Mouse (Mus musculus): ENCODE results near the gene Etl4.
A peak's percentile ranks its signal among the peaks of the same experiment; 100 is the strongest.

The Etl4 gene

DNA sequence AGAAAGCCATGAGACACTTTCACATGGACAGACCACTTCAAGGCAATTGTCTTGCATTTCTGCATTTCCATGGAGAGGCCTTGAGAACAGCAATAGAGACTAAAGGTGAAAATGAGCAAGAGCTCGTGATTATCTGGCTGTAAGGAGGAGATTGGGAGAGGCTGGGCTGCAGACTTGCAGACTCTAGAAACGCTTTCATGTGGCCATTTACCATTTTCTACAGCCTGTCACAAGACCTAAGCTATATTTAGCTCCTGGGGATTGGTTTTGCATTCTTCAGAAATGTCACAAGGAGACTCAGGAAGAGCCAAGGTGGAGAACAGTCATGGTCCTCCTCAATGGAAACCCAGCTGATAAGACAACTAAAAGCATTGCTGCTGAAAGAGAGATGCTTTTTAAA, 801.4 kb downstream of the Etl4 start:
- DNase-seq (ENCODE audit: low spot score), result no peak

DNA sequence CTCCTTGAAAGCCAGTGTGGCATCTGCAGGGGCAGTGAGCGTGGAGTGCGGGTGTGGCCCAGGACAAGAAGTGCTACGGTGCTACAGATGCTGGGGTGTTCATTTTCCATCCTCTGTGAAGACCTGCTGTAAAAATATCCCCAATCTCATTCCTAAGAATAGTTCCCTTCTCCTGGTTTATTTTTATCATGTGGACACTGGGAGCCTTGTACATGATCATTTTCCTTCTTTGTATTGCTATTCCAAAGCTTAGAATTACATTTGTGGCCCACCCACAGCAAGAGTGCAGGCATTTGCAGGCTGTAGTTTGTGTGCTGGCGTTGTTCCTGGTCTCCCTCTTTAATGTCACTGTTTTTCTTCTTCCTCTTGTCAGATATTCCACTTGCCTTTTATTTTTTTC, 809.5 kb downstream of the Etl4 start:
- no peak for DNase-seq (ENCODE audit: low spot score)

DNA sequence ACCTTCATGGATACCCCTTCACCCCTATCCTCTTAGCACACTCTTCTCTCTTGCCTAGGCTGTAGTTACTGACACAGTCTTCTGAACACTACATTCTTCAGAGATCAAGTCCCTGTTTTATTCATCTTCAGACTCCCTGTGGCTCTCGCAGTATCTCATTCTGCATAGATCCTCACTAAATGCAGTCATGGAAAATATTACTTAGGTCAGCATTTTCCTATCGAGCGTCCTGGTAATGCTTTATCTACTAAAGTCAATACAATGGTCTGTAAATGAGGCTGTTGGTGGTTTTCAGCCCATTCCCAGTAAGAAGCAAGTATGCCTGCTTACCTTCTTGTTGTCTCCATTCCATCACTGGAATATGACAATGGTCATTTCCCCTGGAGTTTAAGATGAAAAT, 811.5 kb downstream of the Etl4 start:
- no peak for DNase-seq (ENCODE audit: low spot score)

DNA sequence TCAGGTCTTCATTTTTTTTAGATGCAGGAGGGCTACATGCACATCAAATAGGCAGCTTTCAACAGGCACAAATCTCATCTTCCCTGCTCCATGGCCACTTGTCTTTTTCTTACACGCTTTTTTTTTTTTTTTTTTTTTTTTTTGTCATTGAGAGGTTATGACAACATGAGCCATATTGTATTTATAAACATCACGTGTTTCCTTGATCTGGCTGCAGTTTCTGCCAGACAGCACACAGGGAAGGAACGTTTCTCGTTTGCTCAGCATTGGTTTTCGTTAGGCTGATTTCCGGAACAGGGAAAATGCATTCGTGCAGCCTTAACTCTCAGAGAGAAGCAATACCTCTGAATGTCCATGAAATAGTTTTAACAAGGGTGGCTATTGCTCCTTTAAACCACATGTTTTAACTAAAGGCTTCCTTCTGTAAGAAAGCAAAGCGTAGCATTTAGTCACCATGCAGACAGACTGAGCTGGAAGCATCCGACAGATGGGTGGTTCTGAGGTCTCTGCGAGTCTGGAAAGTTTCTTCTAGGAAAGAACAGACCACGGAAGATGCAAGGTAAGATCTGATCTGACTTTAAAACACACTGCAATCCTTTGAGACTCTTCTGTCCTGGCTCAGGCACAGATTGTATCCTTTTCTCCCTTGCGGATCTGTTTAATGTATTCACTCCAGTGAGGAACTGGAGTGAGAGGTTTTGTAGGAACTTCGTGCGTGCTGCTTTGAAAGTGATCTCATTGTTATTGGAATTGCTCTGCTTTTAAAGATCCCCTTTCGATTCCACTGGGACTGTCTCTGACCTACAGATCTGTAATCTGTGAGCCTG, 812.8 kb downstream of the Etl4 start:
- peak; percentile 16 for DNase-seq (ENCODE audit: low spot score)

DNA sequence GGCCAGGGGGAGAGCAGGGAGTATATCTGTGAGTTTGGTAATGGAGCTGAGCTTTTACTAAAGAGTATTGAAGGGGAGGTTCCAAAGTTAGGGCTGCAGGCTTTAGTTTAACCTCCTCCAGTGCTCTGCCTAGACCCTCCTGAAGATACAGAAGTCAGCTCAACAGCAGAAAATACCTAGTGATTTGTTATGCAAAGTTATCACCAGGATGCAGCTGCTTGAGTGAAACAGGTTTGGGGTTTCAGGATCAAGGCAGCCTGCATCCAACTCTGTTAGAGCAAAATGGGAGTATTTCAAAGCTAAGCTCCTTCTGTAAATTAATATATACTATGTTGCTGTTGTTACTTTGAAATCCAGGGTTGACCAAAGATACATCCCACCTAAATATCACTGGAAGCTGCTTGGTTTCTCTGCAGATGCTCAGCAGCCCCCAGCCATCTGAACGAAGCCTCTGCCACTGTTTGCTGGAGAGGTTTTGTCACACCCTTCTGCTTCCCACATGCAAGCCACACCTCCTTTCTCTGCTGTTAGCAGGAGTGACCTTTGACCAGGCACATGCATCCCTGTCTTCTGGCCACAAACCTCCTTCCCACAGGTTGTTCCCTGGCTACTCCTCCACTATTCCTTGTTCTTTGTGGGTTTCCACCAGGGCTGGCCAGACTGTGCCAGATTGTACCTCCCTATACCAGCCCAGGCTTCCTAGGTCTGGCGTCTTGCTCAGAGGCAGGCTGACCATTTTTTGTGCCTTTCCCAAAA, 814.6 kb downstream of the Etl4 start:
- DNase-seq (ENCODE audit: low spot score), result no peak

DNA sequence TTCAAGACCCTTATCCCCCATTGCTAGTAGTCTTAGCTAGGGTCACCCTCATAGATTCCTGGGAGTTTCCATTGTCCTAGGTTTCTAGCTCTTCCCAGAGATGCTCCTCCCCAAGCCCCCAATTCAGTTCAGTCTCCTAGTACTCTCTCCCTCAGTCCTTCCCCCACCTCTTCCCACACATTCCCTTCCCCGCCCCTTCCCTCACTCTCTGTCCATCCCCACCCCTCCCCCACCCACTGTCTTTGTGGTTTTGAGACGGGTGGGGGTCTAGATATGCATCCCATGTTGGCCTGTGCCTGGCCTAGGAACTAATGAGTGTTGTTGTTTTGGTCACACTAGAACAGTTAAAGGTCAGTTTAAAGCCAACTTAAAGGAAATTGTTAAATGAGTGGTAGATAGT, 817.4 kb downstream of the Etl4 start:
- no peak for DNase-seq (ENCODE audit: low spot score)

DNA sequence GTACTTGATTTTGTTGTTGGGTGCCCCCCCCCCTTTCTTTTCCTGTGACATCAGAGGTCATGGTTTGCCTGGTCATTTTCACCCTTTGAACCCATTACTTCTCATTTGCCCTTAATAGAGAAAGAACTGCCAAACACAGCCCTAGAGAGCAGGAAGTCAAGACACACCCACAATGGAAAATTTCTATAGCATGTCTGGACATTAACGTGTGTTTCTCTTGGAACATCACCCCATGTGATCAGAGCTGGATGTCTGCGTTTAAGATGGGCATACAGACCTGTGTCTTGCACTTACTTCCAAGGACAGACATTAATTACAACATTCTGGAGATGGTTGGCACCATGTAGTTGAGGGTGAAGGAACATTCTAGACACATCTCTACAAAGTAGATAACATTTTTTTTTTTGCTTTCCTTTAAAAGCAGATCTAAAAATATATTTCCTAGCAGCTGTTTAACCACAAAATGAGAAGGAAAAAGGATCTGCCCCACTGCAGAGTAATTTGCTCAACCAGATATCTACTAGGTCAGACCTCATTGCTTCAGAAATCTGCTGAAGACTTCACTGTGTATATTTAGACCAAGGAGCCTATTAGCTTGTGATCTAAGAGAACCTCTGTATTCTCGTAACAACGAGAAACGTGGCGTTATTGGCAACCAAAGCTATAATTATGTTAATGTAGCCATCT, 818.3 kb downstream of the Etl4 start:
- no peak for DNase-seq (ENCODE audit: low spot score)

DNA sequence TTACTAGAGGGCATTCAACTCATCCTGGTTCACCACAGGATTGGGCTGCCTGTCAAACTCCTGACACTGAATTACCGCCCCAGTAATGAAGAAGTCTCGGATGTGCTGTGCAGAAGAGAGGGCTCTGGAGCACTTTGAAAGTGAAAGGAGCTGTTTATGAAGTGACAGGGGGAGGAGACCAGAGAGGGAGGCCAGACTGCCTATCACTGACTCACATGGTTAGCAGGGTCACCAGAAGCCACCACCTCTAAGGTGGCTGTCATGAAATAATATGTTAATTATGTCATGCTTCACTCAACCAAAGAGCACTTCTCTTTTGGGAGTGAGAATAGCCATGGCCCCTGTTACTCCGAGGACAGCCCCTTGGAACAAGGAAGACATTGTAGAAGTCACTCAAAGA, 825.9 kb downstream of the Etl4 start:
- DNase-seq (ENCODE audit: low spot score), result no peak

DNA sequence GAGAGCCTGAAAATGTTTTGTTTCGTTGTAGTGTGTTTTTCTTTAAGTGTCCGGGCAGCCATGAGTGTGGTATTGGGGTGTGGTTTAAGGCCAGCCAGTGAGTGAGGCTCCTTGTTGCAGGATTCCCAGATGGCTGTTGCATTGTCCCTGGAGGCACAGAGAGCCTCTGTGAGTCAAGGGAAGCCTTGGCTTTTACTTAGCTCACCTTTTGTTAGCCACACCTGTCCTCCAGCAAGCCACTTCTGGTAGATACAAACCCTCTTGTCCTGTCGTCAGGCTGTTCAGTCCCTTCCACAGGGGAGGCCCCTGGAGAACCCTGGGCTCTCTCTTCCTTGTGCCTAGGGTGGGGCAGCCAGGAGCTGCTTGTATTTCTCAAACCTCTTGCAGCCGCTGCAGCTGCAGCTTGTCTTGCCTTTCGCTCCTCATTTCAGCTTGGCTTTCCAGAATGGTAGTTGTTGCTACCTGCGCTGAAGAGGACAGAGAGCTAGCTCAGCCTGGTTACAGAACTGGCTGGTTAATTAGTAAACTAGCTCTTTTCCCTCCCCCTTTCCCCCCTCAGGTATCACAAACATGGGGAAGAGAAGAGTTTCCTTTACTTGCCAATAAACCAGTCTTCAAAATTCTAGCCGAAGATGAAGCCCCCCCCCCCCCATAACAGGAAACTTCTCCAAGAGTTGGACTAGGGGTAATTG, 826.9 kb downstream of the Etl4 start:
- DNase-seq (ENCODE audit: low spot score), result peak; percentile 27

DNA sequence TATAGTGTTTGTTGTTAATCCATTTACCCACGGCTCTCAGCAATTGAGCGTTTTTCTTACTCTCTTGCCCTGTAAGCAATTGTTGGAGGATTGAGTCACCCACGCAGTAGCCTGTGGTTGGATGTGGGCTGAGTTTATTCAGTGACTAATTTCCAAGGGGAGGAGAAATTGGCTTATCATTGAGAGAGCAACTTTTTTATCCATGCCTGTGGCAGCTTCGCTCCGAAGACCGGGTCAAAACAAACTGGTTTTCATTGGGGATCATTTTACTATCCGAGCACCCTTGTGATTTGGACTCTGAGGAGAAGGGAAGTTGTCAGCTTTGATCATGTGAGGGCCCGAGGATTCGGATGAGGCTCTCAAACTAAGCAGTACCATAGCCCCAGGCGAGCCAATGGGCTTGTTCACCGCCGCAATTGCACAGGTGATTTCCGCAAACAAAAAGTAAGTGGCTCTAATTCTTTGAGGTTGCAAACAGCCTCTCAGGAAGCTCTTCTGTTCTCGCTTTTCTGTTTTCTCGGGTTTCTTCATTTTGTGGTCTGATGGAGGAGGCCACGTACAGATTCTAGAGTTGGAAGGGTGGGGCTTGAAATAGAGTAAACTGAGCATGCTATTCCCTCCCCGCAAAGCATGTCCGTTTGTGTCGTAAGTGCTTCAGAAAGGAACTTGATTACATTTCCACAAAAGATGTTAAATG, 827.7 kb downstream of the Etl4 start:
- peak; percentile 34 for DNase-seq (ENCODE audit: low spot score)

DNA sequence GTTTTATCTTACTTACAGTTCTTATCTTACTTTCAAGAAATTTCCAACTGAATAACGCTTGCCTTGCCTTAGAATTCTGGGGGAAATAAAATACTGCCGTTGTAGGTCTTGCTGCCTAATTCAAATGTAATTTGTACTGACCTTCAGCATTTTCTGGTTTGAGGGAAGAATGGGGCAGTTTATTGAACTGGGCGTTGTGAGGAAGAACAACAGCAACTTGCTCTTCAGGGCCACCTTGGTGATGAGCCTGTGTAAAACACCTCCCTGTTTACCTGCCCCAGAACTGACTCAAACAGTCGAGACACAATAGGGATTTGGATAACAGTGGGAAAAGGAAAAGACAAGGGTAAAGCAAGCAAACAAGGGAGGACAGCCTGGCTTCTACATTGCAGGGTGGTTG, 828.3 kb downstream of the Etl4 start:
- no peak for DNase-seq (ENCODE audit: low spot score)

DNA sequence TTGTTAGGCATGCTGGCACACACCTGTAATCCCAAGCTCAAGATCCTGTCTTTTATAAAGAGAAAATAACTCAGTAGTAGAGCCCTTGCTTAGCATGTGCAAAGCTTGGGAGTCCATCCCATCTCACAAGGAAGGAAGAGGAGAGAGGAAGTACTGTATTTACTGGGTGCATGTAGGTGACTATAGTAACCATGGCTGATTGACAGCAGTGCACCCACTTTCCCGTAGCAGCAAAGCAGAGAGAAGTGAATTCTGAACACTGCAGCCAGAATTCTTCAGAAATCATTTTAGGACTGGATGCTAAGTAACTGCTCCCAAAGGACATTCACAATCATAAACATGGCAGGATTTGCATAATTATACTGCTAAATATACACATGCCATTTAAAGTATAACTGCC, 838.1 kb downstream of the Etl4 start:
- DNase-seq (ENCODE audit: low spot score), result no peak

DNA sequence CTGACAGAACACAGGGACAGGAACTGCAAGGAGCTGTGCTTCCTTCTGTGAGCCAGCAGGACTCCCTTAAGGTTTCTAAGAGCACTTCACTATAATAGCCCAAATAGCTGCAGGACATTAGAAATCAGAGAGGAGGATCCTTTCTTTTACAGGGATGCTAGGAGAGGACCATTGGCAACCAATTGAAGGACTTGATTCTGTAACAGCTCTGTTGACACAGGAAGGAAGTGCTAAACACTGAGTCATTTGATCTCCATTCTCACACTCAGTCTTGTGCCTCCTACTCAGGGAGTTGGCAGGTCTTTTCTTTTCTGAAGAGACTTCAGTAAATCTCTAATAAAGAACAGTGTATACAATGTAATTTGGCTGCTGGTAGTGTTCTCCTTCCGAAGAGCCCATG, 838.9 kb downstream of the Etl4 start:
- no peak for DNase-seq (ENCODE audit: low spot score)

DNA sequence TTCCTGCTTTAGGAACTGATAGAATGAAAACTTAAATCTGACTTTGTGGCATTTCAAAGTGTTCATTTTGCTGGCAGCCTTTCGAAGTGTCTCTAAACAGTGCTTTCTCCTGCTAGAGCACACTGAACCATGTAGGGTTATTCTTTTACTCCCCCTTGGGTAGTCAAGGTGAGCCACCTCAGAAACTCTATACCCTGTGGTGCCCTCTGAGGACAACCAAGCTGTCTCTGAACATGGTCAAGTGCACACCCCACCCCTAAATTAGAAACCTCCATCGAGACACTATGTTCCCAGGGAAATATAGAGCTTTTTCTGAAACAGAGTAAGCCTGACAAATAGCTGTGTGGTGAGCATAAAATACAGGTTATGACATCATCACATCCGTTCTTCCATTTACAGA, 840.1 kb downstream of the Etl4 start:
- DNase-seq (ENCODE audit: low spot score), result no peak

DNA sequence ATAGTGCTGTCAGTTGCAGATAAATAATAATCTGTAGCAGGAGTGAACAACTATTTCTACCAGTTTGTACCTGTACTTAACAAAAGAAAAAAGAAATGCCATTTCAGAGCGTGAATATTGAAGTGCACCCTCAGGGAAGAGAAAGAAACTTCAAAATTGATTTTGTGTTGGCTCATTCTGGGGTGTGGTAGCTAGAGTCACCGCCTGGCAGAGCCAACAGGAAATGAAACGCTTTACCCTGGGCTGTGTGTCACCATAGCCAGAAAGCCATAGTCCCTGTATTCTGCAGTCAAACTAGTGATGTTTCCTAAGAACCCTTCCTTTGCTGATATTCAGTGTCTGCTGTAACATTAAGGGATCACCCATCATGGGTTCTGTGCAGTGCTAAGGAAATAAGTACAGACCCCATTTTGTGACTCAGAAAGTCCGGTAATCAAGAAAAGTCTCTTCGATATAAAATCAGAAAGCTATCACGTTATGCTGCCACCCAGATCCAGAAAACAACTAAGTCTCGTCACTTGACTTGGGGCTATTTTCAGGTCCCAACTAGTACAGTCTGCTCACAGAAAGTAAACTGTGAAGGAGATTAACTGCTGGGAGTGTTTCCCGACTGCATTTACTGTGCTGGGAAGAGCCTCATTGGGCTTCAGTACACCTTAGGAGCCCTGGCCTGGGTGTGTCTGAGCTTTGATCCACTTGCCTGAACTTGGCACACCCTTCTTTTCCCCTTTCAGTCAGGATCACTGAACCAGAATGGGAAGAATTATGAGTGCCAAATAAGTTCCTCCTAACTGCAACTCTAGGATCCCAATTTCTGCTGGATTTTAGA, 843.9 kb downstream of the Etl4 start:
- DNase-seq (ENCODE audit: low spot score), result no peak

DNA sequence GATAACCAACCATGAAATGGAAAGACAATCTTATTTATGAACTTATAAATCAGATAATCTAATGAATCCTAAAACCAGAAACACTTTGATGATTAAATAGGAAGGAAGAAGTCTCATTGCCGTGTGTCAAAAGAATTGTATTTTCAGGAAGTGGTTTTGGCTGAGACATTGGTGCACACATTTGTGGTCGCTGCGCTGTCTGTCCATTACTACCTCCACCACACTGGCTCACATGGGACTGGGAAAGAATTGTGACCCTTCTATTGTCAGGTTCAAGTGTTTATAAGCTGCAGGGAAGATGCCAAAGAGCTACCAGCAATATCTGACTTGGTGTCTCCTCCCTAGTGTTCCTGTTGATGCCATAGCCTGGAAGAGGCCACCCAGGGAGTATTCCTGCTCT, 847.4 kb downstream of the Etl4 start:
- DNase-seq (ENCODE audit: low spot score), result no peak

DNA sequence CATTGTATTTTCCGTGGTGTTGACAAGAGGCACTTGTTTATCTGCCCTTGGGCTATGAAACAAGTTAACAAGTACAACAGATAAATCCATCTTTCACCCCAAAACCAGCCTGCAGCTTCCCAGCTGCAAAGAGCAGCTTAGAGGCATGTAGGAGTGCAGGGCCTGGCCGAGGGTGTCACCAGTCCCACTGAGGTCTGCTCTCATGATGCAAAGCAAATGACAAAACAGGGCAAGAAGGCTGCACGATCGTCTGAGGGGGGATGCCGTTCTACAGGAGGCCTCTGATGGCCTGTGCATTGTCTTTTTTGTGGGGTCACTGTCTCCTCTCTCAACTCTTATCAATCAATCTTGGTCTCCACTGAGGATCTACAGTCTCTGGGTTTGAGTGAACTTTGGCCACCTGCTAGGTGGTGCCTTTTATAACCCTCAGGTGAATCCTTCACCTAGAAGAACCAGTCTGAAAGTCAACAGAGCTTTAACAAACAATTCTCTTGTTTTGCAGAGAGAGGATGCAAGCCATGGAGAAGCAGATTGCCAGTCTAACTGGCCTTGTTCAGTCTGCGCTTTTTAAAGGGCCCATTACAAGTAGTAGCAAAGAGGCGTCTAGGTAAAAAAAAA, 849.6 kb downstream of the Etl4 start:
- DNase-seq (ENCODE audit: low spot score), result no peak

DNA sequence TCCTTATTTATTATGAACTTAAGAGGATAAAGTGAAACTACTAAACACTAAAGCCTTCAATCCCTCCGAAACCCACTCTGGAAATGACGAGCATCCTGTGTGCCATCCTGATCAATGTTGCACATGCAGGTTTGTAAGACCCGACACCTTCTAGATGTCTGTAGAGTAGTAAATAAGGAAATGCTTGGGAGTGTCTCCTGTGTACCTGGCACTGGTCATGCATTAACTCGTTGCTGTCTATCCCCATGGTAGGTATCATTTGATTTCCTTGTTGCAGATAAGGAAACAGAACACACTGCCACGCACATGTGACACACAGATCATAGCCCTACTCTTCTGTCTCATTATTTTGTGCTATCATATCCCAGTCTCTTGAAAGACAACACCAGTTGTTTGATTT, 851.7 kb downstream of the Etl4 start:
- no peak for DNase-seq (ENCODE audit: low spot score)

DNA sequence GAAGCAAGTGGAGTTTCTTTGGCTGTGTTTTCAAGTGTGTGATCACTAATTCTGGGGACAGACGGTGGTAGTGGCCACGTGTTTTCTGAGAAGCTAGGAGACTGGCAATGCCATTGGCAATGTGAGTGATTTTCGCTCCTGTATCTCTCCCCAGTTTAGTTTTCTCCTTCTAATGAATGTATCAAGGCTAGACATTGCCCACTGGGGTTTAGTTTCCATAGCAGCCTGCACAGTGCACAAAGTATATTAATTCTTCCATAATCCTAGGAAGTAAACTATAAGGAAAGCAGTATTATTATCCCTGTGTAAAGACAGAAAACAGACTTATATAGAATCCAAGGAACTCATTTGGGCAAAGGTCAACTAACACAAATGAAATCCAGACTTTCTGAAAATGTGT, 852.2 kb downstream of the Etl4 start:
- DNase-seq (ENCODE audit: low spot score), result no peak

DNA sequence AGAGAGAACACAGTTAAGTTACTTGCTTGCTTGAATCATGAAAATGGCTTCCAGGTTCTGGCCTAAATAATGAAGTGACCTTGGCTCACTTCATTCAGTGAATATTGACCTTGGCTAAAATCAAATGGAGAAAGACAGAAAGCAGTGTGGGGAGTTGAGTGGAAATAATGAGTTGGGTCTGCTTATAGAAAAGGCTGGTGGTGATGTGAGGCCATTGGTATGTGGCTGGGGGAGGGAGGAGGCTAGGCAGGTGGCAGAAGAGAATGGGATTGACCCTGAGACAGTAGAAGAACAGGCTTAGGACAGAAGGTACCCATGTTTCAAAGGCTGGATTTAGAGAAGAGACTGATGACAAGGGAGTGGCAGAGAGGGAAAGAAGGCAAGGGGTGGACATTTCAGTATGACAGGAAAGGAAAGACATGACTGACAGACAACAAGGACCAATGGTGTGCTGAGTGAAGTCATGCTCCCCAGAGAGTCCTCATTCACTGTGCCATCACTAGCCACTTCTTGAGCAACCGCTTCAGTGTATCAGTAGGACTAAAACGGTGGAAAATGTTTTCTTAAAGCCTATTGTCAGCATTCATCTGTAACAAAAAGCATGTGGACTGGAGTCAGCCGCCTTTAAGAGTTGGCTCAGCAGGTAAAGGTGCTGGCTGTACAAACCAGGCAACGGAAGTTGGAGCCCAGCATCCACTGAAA, 854.1 kb downstream of the Etl4 start:
- DNase-seq (ENCODE audit: low spot score), result no peak
